Mouse (Mus musculus) natural killer cell, adult 2 months (primary cell): Measurements from ENCODE around the gene Smap2.

ENCODE experiments used
- DNase-seq, 2 experiments: peaks; one replicate each; pipeline ENCODE4 v3.0.0; 2022; ENCODE audit warnings: low spot score in 2 of 2

The Smap2 gene

DNA sequence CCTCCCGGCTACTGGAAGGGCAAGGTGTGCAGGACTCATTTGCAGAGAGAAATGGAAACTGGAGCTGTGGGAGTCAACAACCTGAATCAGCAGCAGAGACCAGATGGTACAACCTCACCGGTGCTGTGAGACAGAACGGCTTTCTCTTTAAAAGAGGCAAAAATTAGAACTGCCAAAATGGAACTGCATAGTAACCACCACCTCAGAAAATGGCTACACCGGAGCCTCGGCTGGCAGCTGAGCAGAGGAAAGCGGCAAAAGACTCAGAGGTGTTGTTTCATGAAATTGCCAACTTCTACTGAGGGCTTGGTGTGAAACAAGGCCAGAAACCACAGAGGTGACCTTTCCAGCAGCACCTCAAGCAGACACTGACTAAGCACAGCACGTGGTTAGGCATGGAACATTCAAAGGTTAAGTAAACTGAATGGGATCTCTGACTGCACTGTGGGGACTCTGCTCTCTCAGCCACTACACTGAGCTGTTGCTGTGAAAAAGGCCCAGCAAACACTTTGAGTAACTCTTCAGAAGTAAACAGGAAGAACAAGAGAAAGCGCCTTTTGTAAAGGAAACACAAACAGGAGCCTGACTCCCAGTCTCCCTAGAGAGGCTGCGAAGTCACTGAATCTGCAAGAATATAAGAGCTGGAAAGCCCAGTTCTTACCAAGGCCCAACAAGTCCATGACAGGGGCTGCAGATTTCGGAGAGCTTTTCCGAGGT is 42.2 kb downstream of the Smap2 start:
- peak; percentile 70 to 85 for DNase-seq

GRCm38 (mm10) chr4:120971842-120972241 is 45.2 kb downstream of the Smap2 start:
- no peak for DNase-seq

DNA sequence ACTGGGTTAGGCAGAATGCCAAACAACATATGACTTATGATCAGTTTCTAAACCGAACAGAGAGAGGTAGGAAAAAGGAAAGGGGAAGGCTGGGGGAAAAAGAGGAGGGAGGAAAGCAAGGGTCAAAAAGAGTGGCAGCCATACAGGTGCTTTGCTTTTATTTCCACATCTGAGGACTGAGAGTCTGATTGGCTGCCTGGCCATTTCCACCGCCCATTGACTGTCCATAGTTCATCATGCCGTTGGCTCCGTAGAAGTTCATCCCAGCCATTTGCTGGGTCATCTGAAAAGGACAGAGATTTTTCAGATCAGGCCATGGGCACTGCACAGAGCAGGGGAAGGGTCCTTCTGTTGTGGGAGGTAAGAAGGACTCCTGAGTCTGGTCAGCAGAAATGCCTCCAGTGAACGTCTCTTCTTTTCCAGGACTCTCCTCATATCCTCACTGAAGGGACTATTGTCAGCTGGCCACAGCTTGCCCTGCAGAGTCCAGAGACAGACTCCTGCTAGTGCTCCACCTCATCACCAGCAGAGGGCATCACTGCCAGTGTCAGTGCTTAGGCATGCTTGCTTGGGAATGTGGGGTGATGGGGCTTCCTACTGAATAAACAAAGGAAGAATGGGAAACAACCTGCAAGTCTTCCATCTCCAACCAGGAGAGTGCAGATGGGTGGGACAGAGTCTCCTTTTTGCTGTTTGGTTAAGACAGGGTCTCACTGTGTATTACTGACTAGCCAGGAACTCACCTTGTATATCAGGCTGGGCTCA is 47.5 kb downstream of the Smap2 start:
- no peak for DNase-seq

- no peak for DNase-seq
Measured at GRCm38 (mm10) chr4:120968486-120968885, 48.6 kb downstream of the Smap2 start.

- no peak for DNase-seq
Measured at GRCm38 (mm10) chr4:120955586-120955985, 61.5 kb downstream of the Smap2 start.

- peak in 1 of 2 experiments; percentile 31 for DNase-seq
Measured at GRCm38 (mm10) chr4:120953667-120954066, 63.4 kb downstream of the Smap2 start.

DNA sequence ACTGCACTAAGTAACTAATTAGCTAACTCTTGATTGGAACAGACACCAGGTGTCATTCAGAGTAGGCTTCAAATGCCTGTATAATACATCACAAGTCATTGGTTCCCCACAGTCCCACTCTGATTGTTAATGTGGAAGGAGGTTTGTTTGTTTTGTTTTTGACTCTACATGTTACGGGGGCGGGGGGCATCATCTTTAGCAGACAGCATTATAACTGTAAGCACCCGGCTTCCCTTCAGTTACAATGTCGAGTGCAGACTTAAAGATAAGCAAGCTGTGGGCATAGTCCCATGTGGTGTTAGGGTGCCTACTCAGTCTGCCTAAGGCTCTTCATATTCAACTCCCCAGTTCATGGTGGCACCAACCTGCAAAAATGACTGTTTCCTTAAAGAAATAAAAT is 64.0 kb downstream of the Smap2 start:
- no peak for DNase-seq

DNA sequence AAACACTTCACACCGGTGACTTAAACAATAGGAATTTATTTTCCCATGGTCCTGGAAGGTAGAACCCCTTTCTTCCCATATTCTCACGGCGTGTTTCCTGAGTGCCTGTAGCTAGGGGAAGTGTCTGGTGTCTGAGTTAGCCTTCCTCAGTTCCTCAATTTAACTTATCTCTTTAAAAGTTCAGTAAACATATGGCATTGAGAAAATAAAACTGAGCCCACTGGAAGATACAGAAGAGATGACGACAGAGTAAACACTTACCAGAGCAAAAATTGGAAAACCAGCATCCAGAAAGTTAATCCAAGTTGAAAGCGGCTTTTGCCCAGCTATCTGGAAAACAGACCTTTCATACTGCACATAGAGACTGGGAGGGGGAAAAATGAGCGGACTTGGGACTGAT is 64.9 kb downstream of the Smap2 start:
- no peak for DNase-seq

DNA sequence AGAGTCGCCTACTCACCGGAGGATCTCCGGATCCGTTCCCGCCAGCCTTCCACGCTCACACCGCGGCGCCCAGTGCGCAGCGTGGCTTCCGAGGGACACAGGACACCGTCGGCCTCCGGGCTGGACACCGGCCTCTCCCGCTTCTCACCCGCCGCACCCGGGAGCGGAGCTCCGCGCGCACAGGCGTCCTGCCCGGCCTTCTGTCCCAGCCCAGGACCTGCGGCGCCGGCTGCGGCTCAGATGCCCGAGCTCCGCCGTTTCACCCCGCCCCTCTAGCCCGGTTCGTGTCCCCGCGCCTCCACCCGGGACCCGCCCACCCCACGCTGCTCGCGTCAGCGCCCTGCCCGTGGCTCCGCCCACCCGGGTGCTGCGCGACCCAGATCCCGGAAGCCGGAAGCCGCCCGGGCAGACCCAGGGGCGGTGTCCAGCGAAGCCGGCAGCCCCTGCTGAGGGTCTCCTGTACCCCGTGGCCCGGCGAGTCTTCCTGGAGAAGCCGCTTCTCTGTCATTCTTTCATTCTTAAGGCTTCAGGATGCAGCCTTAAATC is 65.5 kb downstream of the Smap2 start, which contains the start of gene Zfp69:
TSS of gene Zfp69 (minus strand) at position 272 of the 546 bp plus-strand sequence.
- peak; percentile 81 to 88 for DNase-seq

DNA sequence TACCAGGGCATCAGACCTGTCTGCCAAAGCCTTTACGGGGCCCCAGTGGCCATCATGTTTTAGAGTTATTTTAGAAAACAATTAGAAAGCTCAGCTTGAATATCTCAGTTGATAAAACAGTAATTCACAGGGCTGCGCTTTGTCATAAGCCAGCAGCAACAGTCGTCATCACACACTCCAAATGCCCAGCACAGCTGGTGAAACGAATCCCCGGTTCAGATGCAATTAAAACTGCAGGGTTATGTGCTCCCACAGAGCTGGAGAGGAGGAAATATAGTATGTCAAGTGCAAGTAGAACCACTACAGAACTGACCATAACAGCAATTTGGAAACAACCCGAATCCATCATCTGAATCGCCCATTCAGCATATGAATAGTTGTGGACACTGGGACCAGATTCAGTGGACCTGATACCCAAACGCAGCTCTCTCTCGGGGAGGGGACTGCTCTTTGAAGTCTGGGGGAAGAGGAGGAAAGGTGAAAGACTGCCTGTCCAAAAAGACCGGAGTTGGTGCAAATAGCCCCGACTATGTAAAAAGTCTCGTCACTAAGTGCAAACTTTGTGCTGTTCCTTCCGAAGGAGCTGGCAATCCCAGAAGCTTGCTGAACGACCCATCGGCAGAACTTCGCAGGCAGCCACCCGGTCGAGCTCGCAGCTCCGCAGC is 66.2 kb downstream of the Smap2 start:
- DNase-seq: no peak

- no peak for DNase-seq
Measured at GRCm38 (mm10) chr4:120948938-120949337, 68.1 kb downstream of the Smap2 start.

DNA sequence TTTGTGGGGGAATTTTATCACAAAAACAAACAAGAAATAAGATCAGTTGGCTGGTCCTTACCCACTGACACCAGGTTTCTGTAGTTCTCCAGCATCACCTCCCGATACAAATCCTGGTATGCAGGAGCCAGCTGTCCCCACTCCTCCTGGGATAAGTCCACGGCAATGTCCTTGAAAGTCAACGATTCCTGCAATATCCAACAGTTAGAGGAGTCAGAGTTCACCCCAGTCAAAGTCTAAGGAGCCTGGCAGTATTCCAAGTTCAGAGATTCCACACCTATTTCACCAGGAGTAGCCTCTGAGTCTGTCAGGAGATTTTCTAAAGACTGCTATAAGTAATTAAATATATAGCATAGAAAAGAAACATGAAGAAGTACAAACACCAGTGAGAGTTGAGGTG is 82.0 kb downstream of the Smap2 start:
- DNase-seq: no peak

- no peak for DNase-seq
Measured at GRCm38 (mm10) chr4:120930736-120931135, 86.3 kb downstream of the Smap2 start.

DNA sequence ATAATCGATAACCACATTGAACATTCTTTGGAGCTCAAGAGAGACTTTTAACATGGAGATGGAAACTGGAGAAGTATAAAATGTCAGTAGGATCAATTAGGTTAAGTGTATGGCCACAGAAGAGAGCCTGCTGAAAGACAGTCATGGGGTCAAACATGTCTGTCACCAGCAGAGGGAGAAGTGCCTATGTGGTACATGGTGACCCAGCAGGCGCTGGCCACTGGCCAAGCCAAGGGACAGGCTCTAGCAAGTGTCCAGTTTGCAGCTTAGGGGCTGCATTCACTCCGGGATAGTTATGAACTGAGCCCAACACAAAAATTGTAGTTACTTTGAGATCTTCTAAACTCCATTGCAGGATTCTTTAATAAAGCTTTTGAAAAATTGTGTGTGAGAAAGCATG is 88.4 kb downstream of the Smap2 start:
- DNase-seq: no peak

GRCm38 (mm10) chr4:120925386-120925785 is 91.7 kb downstream of the Smap2 start:
- peak; percentile 33 to 51 for DNase-seq

GRCm38 (mm10) chr4:120924554-120925299 is 92.3 kb downstream of the Smap2 start, which contains the start of gene Exo5:
Gene Exo5 (minus strand): TSS chr4:120925017.
- peak; percentile 89 to 93 for DNase-seq

GRCm38 (mm10) chr4:120921461-120921860 is 95.6 kb downstream of the Smap2 start:
- DNase-seq: no peak
